Mouse (Mus musculus) limb, embryonic 14.5 days (tissue): ENCODE data around the gene C1qc. TPM values are rescaled to one million over a fixed set of nuclear protein-coding genes. Genes with fewer than 3 reads are reported as not detected.

Experiments used
- ATAC-seq: fragments of 200-750 bp; cut with Nextera tagmentation; 2 replicates; pipeline ENCODE4 v1.8.0; 2017; ENCODE audit warnings: low read depth, moderate number of reproducible peaks, moderate TSS enrichment; ENCODE audit not compliant: low FRiP score
- DNase-seq: peaks from one replicate; pipeline ENCODE4 v3.0.0-alpha.2; 2015; ENCODE audit warnings: low spot score
- H3K27ac ChIP-seq: fragments of 300-500 bp; sonication (generic); replicated peaks from 2 replicates; pipeline ENCODE4 v1.5.1; 2014; ENCODE audit warnings: low read depth, mild to moderate bottlenecking, low read length, moderate library complexity, mixed read lengths
- H3K27me3 ChIP-seq: fragments of 300-500 bp; sonication (generic); 2 replicates; pipeline ENCODE4 v1.6.1; 2014; ENCODE audit warnings: low read length, mixed read lengths; ENCODE audit not compliant: control insufficient read depth, insufficient read depth
- H3K36me3 ChIP-seq: fragments of 300-500 bp; sonication (generic); 2 replicates; pipeline ENCODE4 v1.6.1; 2014; ENCODE audit warnings: mild to moderate bottlenecking, low read length, moderate library complexity, mixed read lengths; ENCODE audit not compliant: control insufficient read depth, insufficient read depth
- H3K4me1 ChIP-seq: fragments of 300-500 bp; sonication (generic); 2 replicates; pipeline ENCODE4 v1.6.1; 2014; ENCODE audit warnings: antibody characterized with exemption, low read length, mixed read lengths; ENCODE audit not compliant: control insufficient read depth, insufficient read depth
- H3K4me2 ChIP-seq: fragments of 300-500 bp; sonication (generic); replicated peaks from 2 replicates; pipeline ENCODE4 v1.6.1; 2014; ENCODE audit warnings: low read depth, mild to moderate bottlenecking, low read length, moderate library complexity; ENCODE audit not compliant: severe bottlenecking
- H3K4me3 ChIP-seq: fragments of 300-500 bp; sonication (generic); replicated peaks from 2 replicates; pipeline ENCODE4 v1.5.1; 2014; ENCODE audit warnings: low read length
- H3K9ac ChIP-seq: fragments of 300-500 bp; sonication (generic); 2 replicates; pipeline ENCODE4 v1.6.1; 2014; ENCODE audit warnings: mild to moderate bottlenecking, low read depth, low read length, moderate library complexity; ENCODE audit not compliant: severe bottlenecking
- H3K9me3 ChIP-seq: fragments of 300-500 bp; sonication (generic); 2 replicates; pipeline ENCODE4 v1.6.1; 2016; ENCODE audit warnings: low read length; ENCODE audit not compliant: control insufficient read depth
- POLR2A ChIP-seq: fragments of 200-500 bp; IDR thresholded peaks from 2 replicates; pipeline ENCODE4 v1.8.0; 2012; ENCODE audit warnings: inconsistent platforms, mild to moderate bottlenecking, moderate library complexity, borderline replicate concordance; ENCODE audit not compliant: insufficient read depth, insufficient read length; ENCODE audit errors: extremely low read depth
- WGBS: fragments of 180-500 bp; shearing (Covaris S2); extraction: QIAGEN DNeasy Blood & Tissue Kit; methylation state at CpG from one replicate; pipeline ENCODE4 v1.1.7; 2014; 5-methylcytosine and 5-hydroxymethylcytosine counted together
- polyA plus RNA-seq, 2 experiments: library from polyadenylated mRNA; depleted of rRNA in 1 of 2; stranded (reverse) in 1 of 2; unstranded in 1 of 2; fragments of >200 nt; fragmentation: Nextera tagmentation in 1 of 2; extraction: Ambion mirVana in 1 of 2; gene quantifications; 2 replicates each; pipeline versions ENCODE4 v1.2.1 to v1.2.3; 2012 to 2014

The C1qc gene
- polyA plus RNA-seq, 2 experiments: 36.7 to 40.5 TPM

DNA sequence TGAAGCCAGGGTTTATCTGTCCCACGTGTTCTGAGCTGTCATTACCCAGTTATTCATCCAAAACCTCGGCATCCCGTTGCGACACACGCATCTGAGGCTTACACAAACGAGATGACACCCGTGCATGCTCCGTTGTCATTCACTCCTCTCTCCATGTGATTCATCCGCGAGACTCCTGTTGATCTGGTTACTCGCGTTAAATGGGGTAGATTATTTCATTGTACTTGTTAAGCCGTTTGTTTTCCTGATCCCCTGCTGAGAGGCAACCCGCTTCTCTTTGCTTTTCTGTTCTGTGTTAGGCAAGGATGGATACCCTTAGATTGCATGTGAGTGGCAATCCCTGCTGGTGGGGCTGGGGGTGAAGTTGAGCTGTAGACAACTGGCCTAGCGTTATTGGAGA, 32.9 kb upstream of the C1qc start:
- Histone ChIP-seq H3K4me2 (no peak overlapping the region), H3K9me3 (no peaks in the 10 kb centered on the region), H3K27ac (no peak overlapping the region), H3K9ac (no peak overlapping the region), H3K27me3 (no peaks in the 10 kb centered on the region; the same call in 1 of the 2 replicates), H3K36me3 (no peaks in the 10 kb centered on the region), H3K4me3 (no peak overlapping the region), H3K4me1 (no peaks in the 10 kb centered on the region)
- DNase-seq (no peak), ATAC-seq (no peak)
- 24% methylated on average over 15 of the region's 15 CpGs for WGBS
- no peak for TF ChIP-seq POLR2A

DNA sequence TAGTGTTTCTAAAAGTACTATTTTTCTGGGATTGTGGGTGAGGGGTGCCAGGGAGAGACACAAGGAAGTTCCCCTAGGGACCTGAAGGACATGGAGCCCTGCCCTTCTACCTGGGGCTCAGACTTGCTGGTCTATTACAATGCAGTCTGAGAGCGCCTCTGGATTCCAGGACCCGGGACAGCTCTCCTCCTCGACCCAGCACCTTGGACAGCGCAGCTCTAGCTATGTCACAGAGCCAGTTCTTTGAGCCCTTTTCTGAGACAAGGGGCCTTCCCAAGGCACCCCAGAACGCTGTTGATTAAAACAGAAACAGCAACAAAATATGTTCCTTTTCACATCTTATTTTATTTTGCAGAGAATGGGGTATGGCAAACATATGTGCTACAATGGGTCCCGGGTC, 31.7 kb upstream of the C1qc start:
- DNase-seq (peak; percentile 82), ATAC-seq (no peak)
- no peaks in the 10 kb centered on the region for H3K9me3 ChIP-seq
- H3K4me3 ChIP-seq: no peak overlapping the region
- no peaks in the 10 kb centered on the region for H3K4me1 ChIP-seq
- H3K9ac ChIP-seq: no peak overlapping the region
- no peaks in the 10 kb centered on the region for H3K36me3 ChIP-seq
- H3K27me3 ChIP-seq: no peaks in the 10 kb centered on the region; the same call in 1 of the 2 replicates
- TF ChIP-seq POLR2A: no peak
- 5% methylated on average over 6 of the region's 6 CpGs for WGBS
- H3K4me2 ChIP-seq: no peak overlapping the region
- H3K27ac ChIP-seq: no peak overlapping the region

DNA sequence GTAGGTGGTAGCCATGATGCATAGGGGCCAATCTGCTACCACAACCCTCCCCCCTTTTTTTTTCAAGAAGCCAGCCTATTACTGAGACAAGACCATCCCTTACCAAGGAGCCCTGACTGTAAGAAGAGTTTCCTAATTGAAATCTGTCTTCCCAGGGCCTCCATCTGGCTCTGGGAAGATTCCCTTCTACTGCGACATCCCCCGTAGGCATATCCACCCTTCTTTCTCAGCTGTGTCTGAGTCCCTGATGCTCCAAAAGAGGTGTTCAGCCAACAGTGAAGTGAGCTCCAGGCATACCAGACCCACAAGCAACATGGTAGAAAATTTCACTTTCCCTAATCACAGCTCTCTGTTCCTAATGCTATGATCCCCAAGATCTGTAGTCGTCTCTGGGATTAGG, 26.7 kb upstream of the C1qc start:
- ATAC-seq (no peak), DNase-seq (no peak)
- no peak for TF ChIP-seq POLR2A
- H3K36me3 ChIP-seq: no peaks in the 10 kb centered on the region
- no peaks in the 10 kb centered on the region for H3K9me3 ChIP-seq
- H3K4me1 ChIP-seq: no peaks in the 10 kb centered on the region
- H3K27ac ChIP-seq: no peak overlapping the region
- H3K27me3 ChIP-seq: no peaks in the 10 kb centered on the region
- no peak overlapping the region for H3K9ac ChIP-seq
- no peak overlapping the region for H3K4me2 ChIP-seq
- 75% methylated on average over 3 of the region's 3 CpGs for WGBS
- no peak overlapping the region for H3K4me3 ChIP-seq

DNA sequence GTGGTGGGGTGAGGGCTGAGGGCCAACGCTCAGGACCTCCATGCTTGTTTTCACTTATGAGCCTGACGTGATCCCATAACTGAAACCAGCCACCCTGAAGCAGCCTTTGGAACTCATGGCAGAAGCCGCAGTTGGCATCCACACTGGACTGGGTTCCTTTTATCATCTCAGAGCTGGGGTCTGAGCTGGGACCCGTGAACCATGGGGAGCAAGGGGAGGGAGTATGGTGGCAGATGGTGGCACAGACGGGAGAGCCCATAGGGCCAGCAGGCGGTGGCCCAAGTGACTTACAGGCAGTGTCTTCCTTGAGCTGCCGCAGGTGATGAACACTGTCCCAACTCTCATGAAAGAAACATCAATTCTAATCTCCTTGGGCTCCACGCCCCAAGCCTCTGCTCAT, 26.0 kb upstream of the C1qc start:
- DNase-seq (no peak), ATAC-seq (no peak)
- 83% methylated on average over 8 of the region's 8 CpGs for WGBS

DNA sequence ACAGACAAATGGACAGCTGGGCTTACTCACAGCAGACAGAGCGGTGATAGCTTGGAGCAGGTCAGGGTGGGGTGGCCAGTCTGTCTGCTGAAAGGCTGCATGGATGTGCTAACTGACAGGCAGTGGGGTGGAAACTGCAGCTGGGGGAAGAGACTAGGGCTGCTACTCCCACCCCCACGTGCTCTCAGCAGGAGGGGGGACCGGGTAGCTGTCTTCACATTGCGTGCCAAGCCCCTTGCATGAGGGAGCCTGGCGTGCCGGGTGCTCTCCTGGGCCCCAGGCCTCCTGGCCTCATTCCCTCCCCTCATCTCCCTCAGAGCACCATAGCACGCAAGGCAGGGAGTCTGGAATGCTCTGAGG, 24.3 kb upstream of the C1qc start:
- Histone ChIP-seq H3K4me1 (no peaks in the 10 kb centered on the region), H3K36me3 (no peaks in the 10 kb centered on the region), H3K4me3 (no peak overlapping the region), H3K27me3 (0 out of 2 replicates have a peak, but pooled peaks cover 8% of the 10 kb centered on the region), H3K9me3 (no peaks in the 10 kb centered on the region), H3K9ac (no peak overlapping the region), H3K27ac (no peak overlapping the region), H3K4me2 (no peak overlapping the region)
- DNase-seq: no peak
- WGBS: 46% methylated on average over 5 of the region's 7 CpGs
- no peak for TF ChIP-seq POLR2A
- ATAC-seq: no peak

More for the DNA sequence above, 26.0 kb upstream of the C1qc start:
- Histone ChIP-seq H3K36me3 (no peaks in the 10 kb centered on the region), H3K4me1 (no peaks in the 10 kb centered on the region), H3K27ac (no peak overlapping the region), H3K9me3 (no peaks in the 10 kb centered on the region), H3K4me3 (no peak overlapping the region), H3K27me3 (no peaks in the 10 kb centered on the region), H3K4me2 (no peak overlapping the region), H3K9ac (no peak overlapping the region)
- no peak for TF ChIP-seq POLR2A
